Mouse (Mus musculus) forelimb bud, embryonic 11.5 days (tissue): ENCODE data around the gene Ap1g1.
A peak's percentile ranks its signal among the peaks of the same experiment; 100 is the strongest.
"Not testable (repeated sequence)": the region's sequence is repeated elsewhere in the genome, so short reads cannot be mapped to it uniquely, and the experiment has no call there.

Source experiments
- DNase-seq: peaks from one replicate; pipeline ENCODE4 v3.0.0-alpha.2; 2012; ENCODE audit warnings: low read depth, low spot score

Ap1g1 gene

DNA sequence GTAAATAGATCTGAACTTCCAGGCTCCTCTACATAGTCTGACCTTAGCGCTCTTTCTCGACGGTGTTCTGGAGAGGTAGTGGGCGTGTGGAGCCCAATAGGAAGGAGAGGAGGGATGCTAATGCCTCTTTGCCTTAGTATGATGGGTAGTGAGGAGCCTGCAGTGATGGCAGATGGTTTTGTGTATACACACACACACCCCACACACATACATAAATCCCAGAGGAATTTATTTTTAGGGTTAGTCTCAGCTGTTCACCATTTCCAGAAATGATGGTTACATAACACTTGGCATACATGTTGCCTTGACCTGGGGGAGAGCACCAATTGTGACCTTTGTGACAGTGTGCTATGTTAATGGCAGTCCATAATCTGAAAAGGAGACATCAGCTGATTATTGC, 87.2 kb downstream of the Ap1g1 start:
- DNase-seq = no peak

- DNase-seq = no peak
Measured at GRCm38 (mm10) chr8:109866690-109867089, 88.3 kb downstream of the Ap1g1 start.

- DNase-seq = peak; percentile 95
Measured at GRCm38 (mm10) chr8:109868003-109868679, 89.8 kb downstream of the Ap1g1 start, which contains the start of gene Phlpp2. Gene Phlpp2, plus strand, starts transcription at chr8:109868542.

DNA sequence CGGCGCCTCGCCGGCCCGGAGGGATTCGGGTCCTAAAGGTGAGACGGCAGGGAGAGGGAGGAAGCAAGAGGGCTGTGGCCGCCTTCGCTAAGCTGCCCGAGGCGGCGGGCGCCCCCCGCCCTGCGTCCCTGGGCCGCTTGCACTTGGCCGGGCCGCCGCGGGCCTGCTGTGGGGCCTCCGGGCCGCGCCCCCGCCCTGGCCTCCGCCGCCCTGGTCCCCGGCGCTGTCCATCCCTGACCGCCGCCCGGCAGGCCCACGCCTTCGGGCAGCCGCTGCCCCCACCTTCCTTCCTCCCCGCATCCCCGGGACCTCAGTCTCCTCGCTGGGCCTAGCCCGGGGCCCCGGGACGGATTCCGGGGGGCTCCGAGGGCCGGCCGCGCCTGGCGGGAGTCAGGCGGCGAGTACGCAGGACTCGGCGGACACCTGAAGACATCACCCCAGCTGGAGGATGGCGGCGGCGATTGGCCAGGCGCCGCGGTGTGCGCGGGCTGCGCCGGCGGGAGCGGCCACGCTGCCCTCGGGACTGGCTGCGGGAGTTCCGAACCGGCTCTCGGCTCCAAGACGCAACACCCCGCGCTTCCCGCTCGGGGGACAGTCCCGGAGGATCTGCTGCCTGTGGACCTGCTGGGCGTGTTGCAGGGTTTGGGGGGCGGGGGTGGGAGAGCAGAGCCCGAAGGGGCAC, 90.5 kb downstream of the Ap1g1 start:
- DNase-seq = peak; percentile 38

DNA sequence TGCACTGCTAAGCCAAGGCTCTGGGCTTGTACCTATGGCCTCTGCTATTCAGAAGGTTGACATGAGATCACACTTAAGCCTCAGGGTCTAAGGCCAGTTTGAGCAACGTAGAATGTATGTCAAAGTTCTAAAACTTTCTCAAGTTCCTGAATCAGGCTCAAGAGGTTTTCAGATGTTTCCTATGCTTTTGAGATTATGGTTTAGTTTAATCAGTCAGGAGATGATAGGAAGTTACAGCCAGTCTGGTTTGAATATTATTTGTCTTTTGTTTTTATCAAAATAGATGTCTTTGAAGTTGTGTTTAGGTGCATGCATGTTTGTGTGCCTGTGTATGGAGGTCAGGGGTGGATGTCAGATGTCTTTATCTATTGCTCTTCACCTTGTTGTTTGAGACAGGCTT, 92.7 kb downstream of the Ap1g1 start:
- no peak for DNase-seq

GRCm38 (mm10) chr8:109873800-109874199, 95.4 kb downstream of the Ap1g1 start:
- not testable (repeated sequence) for DNase-seq

DNA sequence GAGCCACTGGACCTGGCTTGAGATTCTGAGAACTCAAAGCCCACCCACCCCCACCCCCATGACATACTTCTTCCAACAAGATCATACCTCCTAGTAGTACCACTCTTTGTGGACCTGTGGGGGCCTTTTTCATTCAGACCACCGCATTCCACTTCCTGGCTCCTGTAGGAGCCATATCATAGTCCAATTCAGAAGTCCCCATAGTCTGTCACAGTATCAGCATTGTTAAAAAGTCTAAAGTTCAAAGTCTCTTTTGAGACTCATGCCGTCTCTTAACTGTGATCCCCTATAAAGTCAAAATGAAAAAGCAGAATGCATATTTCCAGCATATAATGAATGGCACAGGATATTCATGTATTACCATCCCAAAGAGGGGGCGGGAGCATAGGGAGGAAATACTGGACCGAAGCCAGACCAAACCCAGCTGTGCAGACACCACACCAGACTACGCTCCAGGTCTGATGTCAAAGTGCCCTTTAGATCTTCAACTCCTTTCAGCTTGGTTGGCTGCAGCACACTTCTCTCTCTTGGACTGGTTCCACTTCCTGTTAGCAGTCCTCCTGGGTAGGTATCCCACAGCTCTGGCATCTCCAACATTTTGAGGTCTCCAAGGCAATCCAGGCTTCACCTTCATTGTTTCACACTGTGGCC, 101.8 kb downstream of the Ap1g1 start:
- DNase-seq = no peak

- DNase-seq = no peak
Measured at GRCm38 (mm10) chr8:109885294-109885693, 106.9 kb downstream of the Ap1g1 start.

DNA sequence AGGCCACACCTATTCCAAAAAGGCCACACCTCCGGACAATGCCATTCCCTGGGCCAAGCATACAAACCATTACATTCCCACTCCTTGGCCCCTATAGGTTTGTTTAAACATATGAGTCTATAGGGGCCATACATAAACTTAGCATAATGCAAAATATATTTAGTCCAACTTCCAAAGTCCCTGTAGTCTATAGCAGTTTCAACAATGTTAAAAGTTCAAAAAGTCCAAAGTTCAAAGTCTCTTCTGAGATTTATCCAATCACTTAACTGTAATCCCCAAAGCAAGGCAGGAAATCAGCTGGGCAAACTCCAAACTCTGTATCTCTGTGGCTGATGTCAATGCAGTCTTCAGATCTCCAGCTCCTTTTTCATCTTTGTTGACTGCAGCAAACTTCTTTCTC, 110.9 kb downstream of the Ap1g1 start:
- no peak for DNase-seq

GRCm38 (mm10) chr8:109890794-109891585, 112.6 kb downstream of the Ap1g1 start:
- DNase-seq = no peak

DNA sequence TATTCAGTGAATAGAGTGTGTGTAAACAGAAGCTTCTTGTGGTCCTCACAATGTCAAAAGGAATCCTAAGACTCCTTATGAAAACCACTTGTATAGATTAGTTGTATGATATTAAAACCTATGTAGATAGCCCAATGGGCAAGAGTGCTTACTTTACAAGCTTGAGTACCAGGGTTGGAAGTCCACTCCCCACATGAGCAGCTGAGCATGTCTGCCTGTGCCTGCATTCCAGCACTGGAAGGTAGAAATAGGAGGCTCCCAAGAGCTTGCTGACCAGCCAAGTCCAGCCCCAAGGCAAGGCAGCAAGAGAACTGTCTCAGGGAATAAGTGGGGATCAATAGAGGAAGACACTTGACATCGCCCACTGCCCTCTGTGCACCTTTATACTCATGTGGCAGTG, 116.3 kb downstream of the Ap1g1 start:
- no peak for DNase-seq

DNA sequence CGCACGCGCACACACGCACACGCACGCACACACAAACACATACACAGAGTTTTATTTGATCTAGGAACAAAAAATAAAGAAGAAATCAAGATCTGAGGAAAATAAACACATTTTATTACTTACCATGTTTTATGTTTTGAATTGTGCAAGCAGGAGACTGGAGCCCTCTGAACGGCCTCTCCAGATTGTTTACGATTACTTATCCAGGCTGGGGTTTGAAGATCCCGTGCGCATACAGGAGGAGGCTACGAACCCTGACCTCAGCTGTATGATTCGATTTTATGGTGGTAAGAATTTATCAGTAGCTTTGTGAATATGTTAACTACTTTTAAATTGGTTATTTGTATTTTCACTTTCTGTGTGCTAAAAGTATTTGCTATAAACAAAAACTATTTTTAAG, 117.0 kb downstream of the Ap1g1 start:
- no peak for DNase-seq

DNA sequence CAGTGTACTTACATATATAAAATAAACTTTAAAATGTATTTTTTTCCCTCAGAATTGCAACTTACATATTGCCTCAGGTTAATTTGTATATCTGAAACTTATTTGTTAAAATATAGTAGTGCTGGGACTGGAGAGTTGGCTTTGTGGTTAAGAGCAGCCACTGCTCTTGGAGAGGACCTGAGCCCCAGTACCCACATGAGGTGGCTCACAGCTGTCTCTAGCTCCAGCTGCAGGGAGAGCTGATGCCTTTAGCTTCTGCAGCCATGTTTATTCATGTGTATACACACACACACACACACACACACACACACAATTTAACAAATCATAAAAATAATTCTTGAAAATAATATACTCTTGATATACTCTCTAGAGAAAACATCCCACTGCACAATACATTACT, 124.0 kb downstream of the Ap1g1 start:
- no peak for DNase-seq

GRCm38 (mm10) chr8:109903909-109904469, 125.6 kb downstream of the Ap1g1 start:
- DNase-seq = no peak

GRCm38 (mm10) chr8:109904928-109905668, 126.7 kb downstream of the Ap1g1 start:
- no peak for DNase-seq

GRCm38 (mm10) chr8:109906907-109907306, 128.6 kb downstream of the Ap1g1 start:
- no peak for DNase-seq

- no peak for DNase-seq
Measured at GRCm38 (mm10) chr8:109907376-109907775, 129.0 kb downstream of the Ap1g1 start.
